Mouse (Mus musculus) layer of hippocampus, adult 11-12 months (tissue): ENCODE data around the gene Ndufv2.
"Not testable (repeated sequence)": the region's sequence is repeated elsewhere in the genome, so short reads cannot be mapped to it uniquely, and the experiment has no call there.

Experiments used
- DNase-seq: peaks from one replicate; pipeline ENCODE4 v3.0.0; 2022; ENCODE audit warnings: low spot score

The Ndufv2 gene

GRCm38 (mm10) chr17:66084486-66084885 lies 16.9 kb downstream of the Ndufv2 start:
- DNase-seq: no peak

DNA sequence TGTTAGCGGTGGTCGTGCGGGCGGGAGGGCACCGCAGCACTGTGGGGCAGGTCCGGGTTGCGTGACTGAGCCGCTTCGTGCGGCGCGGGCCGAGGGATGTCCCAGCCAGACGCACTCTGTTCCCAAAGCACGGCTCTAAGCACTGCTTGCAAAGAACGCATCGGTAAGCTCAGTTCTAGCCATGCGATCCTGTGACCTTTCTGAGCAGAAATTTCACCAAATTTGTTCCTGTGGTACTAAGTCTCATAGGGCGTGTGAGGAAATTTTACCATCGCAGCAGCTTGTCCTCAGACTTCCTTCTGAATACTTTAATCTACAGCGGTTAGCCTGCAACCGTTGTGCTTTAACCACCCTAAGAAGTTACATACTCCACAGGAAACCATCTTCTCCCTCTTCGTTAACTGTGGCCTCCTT lies 23.9 kb downstream of the Ndufv2 start:
- no peak for DNase-seq

DNA sequence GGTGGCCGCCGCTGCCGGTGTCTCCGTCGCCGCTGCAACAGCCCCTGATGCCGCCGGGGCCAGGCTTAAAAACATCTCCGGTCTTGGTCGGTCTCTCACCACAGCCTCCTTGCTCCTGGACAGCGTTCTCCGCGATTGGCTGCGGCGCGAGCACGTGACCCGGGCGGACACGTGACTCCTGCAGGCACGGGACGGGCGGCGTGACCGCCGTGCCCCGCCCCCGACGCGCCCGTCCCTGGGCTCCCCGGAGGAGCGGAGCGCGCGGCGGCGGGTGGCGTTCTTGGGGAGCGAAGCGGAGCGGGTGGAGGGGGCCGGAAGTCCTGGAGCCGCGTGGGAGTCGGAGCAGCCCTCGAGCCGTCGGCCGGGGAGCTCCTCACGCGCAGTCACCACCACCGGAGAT lies 24.4 kb downstream of the Ndufv2 start, which contains the start of gene Ankrd12:
Gene Ankrd12, minus strand, starts transcription at position 156 of the 400 bp plus-strand sequence.
- DNase-seq: peak; percentile 96

DNA sequence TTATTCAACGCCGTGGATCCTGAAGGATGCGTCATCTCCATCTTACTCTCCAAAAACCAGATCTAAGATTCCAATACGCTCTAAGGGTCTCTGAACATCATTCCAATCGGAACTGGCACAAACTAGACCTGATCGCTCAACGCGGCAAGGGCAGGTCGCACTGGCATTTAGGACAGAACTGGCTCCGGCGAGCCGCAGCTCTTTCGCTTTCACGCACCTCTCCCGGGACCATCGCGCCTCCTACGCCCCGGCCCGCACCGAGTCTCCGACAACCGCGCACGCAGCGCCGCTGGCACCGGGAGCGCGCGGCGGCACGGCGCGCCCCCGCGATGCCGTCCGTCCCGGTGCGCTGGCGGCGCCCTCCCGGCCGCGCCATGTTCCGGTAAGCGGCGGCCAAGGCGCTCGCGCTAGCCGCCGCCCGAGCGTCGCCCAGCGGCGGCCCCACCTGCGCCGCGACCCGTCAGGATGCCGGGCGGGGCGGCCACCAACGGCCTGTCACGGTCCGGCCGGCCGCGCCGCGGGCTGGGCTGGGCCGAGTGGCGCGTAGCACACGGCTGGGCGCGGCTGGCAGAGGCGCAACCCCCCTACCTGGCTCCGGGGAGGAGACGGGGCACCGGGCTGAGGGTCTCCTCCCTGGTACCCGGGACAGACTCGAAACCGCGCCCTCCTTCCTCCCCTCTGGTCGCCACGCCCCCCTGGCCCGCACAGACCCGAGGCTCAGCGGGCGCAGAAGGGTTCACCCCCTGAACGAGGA lies 25.0 kb downstream of the Ndufv2 start:
- DNase-seq: peak; percentile 45

DNA sequence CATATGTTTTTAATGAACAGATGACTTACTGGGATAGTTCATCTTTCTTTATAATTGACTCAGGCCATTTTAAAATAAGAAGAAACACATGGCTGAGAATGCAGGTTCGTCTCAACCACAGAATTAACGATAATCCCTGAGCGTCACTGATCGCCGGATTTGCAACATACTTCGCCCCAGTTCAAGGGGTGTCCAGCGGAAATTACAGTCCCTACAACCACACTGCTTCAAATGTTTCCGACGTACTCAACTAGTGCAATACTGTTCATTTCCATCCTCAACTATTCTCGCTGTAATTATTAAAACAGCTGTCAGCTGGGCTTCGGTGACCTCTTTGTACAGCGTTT lies 25.6 kb downstream of the Ndufv2 start:
- no peak for DNase-seq

GRCm38 (mm10) chr17:66073971-66074370 lies 27.4 kb downstream of the Ndufv2 start:
- no peak for DNase-seq

- not testable (repeated sequence) for DNase-seq
These were observed 32.3 kb downstream of the Ndufv2 start for GRCm38 (mm10) chr17:66069036-66069435.

- no peak for DNase-seq
These were observed 36.2 kb downstream of the Ndufv2 start for GRCm38 (mm10) chr17:66065115-66065514.

DNA sequence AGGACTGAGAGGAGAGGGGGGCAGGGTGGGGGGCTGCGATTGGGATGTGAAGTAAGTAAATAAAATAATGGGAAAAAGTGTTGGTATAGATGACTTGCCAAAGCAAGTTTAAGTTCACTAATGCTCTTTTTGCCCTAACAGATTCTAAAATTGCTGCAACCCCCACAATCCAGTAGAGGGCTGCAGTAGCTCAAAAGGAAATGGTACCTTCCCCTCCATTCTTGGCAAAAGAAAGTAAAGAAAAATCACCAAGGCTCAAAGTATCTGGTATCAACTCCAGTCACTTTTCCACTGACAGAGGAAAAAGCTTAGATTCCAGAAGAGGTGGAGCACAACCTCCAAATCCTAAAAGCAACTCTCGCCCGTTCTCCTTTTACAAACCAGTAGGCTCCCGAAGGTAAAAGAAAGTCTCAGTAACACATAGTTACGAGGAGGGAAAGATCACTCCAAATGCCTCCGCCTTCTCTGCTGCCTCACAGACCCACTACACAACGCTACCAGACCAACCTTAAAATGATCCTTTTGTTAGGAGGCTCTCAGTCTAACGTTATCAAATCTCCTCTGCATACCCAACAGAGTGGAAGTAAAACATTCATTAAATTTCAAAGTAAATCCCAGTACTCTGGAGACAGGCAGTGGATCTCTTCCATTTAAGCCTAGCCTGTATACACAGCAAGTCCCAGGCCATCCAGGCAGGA lies 40.0 kb downstream of the Ndufv2 start:
- DNase-seq: no peak

DNA sequence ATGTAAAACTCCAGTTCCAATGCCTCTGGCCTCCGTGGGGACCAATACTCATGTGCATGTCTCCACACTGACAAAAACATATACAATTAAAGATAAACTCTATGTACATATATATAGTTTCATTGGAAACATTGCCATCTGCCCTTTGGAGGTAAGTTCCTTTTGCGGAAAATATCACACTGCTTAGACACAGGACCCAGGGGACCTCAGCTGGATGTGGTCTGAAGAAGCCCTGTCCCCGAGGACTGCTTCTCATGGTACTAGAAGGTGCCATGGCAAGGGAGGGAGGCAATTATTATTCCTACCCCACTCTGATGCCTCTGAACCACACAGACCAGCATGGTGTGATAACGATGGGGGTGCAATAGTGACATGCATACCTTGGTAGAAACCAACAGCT lies 43.2 kb downstream of the Ndufv2 start:
- DNase-seq: no peak

GRCm38 (mm10) chr17:66057145-66057544 lies 44.2 kb downstream of the Ndufv2 start:
- no peak for DNase-seq

GRCm38 (mm10) chr17:66053349-66053748 lies 48.0 kb downstream of the Ndufv2 start:
- no peak for DNase-seq

- no peak for DNase-seq
These were observed 52.6 kb downstream of the Ndufv2 start for GRCm38 (mm10) chr17:66048795-66049194.

- no peak for DNase-seq
These were observed 53.2 kb downstream of the Ndufv2 start for GRCm38 (mm10) chr17:66048199-66048598.

- DNase-seq: not testable (repeated sequence)
These were observed 57.7 kb downstream of the Ndufv2 start for GRCm38 (mm10) chr17:66043679-66044078.

DNA sequence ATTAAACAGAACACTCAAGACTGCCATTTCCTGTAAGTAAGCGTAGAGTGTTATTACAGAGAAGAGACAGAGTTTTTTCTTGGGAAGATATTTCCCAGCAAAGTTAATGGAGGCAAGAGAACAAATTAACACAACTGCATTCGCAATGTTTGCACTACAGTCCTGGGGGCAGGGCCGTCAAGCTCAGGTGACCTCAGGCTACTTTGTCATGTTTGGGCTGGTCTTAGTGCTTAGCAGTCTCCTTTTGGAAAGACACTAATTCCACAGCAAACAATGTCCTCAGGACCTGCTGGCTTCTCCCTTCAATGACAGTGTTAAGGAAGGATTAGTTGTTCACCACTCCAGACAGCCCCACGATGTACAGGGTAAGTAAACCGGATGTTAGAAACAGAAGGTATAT lies 60.3 kb downstream of the Ndufv2 start:
- no peak for DNase-seq

GRCm38 (mm10) chr17:66033239-66033638 lies 68.1 kb downstream of the Ndufv2 start:
- DNase-seq: no peak

DNA sequence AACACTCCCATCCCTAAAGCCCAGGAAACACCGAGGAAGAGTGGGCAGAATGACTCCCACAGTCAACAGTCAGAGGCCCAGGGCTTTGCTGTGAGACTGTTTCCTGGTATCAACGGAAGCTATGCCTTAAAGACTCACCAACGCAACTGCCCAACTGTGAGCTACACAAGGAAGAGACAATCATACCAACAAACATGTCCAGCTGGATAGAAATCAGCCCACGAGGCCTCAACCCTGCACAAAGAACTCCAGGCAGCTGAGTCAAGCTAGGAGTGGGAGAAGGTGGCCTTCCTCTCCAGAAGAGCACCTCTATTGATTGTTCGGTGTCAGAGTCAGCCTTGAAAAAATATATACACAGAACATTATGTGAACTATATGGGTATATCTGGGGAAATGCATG lies 69.4 kb downstream of the Ndufv2 start:
- no peak for DNase-seq
